Mouse (Mus musculus) adrenal gland, adult 2 months (tissue): Measurements from ENCODE around the gene Smpd3. TPM values are rescaled to one million over a fixed set of nuclear protein-coding genes. Genes with fewer than 3 reads are reported as not detected.

Experiments used
- DNase-seq: peaks from one replicate; pipeline ENCODE4 v3.0.0; 2021
- polyA plus RNA-seq: library from polyadenylated mRNA; depleted of rRNA; stranded (reverse); fragments of >200 nt; gene quantifications from 2 replicates; pipeline ENCODE4 v1.2.3, GENCODE M21; 2012
- total RNA-seq, 2 experiments: library from RNA; stranded (reverse); gene quantifications; 2 replicates each; pipeline ENCODE4 v1.2.3; 2021

Smpd3 gene
- total and polyA plus RNA-seq, 3 experiments: 5.4 to 13.7 (median 6.4) TPM

DNA sequence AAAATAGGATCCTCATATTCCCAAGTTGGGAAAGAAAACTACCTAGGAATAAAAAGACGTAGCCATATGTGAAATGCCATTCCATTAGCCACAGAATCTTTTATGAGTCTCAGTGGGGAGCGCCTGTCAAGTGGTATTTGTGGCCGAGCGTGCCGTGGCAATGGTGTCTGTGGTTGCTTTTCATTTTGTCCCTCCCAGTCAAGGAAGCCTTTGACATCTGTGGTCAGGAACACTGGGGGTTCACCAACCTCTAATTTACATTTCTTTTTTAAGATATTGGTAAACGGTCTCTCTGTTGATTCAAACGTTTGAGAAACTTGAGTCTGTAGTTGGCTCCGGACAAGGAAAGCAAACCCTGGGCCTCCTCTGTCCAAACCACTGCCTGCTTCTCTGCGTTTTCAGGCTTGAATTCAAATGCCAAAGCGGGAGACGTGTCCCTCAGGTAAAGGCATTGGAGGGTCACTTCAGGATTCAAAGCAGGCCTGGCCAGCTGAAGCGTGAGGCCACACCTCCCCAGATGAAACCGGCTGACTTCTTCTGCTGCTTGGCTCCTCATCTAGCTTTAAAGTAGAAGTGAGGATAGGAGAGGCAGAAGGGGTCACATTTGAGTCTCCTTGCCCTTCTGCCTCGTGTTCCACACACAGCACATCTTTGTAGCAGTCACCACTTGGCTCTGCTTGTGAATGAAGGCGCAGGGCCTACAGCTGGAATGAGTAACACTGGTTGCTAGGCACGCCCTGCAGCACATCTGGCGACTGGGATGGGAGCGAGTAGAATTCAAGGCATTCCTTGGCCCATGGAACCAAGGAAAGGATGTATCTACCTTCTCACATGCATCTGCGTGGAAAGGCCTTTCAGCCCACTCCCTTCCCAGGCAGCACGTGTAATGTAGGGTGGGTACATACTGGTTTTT lies 45.0 kb downstream of the Smpd3 start:
- no peak for DNase-seq

- no peak for DNase-seq
These were observed 48.3 kb downstream of the Smpd3 start for GRCm38 (mm10) chr8:106289464-106289863.

GRCm38 (mm10) chr8:106288732-106289131 lies 49.1 kb downstream of the Smpd3 start:
- DNase-seq: no peak

DNA sequence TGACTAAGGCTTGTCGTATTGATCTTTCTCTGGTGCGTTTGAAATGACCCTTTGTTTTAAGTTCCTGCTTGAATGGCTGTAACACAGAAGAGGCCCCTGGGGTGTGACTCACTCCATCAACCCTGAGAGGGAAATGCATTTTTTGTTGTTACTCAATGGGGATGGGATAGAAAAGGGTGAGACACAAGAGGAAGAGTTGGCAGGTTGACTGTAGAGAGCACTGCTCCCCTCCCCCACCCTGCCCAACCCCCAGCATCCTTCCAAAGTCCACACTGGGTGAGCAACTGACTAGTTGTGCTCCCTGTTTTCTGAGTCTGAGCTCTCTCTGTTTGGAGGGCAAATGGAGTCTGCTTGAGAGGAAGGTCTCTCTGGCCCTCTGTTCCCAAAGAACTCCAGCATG lies 50.3 kb downstream of the Smpd3 start:
- DNase-seq: no peak

- DNase-seq: no peak
These were observed 56.9 kb downstream of the Smpd3 start for GRCm38 (mm10) chr8:106280844-106281243.

DNA sequence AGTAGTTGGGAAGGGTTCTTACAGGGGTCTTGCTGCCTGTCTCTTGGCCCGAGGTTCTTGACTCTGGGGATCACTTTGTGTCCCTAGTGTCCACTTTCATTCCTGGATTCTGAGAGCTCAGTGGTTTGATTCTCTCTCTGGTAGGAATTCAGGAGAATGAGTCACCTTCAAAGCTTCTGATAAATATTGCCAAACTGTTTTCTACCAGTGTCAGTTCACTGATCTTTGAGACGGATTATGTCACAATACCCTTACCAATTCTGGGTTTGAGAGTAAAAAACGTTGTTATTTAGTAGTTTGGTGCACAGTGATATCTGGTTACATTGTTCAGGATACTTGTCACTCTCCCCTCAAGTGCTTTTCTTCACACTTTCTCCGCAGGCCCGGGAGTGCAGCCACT lies 57.6 kb downstream of the Smpd3 start:
- DNase-seq: no peak

- no peak for DNase-seq
These were observed 59.3 kb downstream of the Smpd3 start for GRCm38 (mm10) chr8:106278367-106279042.

DNA sequence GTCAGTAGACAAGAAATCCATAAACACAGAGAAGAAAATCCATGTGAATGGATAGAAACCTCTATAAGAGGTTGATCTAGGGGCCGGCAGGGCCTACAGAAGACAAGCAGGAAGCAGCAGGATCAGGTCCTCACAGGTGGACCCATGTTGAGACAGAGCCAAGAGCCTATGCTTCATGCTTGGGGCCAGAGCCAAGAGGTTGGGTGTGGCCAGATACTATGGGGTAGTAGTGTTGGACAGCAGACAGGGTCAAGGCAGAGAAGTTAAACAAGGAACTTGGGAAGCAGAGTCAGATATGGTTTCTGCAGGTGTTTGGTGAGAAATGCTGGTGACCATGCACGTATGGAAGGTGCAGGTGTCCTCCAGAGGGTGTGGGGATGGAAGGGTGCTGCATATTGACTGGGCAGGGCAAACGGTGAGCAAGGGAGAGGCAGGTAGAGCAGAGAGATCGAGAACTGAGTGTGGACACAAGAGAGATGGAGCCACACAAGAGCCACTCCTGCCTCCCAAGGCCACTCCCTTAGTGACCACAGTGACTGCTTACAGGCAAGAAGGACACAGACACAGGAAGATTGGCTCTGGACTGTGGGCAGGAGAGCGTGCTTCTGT lies 61.0 kb downstream of the Smpd3 start:
- DNase-seq: no peak

GRCm38 (mm10) chr8:106273468-106273867 lies 64.3 kb downstream of the Smpd3 start:
- no peak for DNase-seq

GRCm38 (mm10) chr8:106271378-106271777 lies 66.4 kb downstream of the Smpd3 start:
- DNase-seq: no peak

DNA sequence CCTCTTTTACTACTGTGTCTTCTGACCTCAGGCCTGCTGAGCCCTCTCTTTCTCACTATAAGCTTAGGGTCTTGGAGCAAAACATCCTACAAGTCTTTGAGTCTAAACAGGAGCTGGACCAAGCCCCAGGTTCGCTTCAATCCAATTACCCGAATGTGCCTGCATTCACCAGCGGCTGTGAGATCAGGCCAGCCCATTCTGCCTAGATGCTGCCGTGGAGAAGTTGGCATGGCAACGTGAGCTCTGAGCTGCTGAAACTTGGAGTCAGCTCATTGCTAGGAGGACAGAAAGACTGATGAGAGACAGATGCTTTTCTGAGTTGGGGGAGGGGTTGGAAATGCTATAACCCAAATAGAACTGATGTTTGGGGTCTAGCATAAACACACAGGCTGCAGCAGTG lies 67.0 kb downstream of the Smpd3 start:
- no peak for DNase-seq

- no peak for DNase-seq
These were observed 69.0 kb downstream of the Smpd3 start for GRCm38 (mm10) chr8:106268710-106269346.

DNA sequence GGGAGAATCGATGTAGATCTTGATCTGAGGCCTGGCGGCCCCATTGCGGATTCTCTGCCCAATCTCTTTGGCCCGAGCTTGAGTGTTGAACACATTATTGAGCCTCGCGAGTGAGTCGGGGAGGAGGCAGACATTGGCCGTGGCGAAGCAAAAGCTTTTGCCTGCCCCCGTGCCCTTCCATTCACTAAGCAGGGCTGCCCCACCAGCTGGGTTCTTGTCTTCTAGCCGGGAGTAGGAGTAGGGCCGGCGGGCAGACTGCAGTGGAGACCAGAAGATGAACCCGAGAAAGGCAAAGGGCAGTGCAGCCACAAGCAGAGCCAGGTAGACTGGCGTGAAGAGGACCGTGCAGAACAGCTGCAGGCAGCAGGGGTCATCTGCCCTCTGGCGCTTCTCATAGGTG lies 72.4 kb downstream of the Smpd3 start:
- no peak for DNase-seq

GRCm38 (mm10) chr8:106263928-106264327 lies 73.9 kb downstream of the Smpd3 start:
- no peak for DNase-seq

DNA sequence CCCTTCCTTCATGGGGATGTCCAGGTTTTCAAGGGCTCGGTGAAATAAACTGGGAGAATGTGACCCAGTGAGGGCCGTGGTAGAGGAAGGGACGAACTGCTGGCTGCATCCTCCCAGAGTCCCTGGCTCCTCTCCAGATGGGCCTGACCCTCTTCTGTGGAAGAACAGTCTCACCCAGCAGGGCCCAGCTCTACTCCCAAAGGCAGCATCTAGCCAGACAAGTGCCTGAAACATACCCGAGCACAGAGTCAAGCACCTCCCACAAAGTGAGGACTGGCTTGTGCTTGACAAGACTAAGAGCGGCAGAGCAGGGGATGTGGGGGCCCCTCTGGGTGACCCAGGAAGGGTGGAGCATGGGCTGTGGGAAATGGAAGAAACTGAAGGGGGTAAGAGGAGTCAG lies 75.4 kb downstream of the Smpd3 start:
- DNase-seq: no peak

DNA sequence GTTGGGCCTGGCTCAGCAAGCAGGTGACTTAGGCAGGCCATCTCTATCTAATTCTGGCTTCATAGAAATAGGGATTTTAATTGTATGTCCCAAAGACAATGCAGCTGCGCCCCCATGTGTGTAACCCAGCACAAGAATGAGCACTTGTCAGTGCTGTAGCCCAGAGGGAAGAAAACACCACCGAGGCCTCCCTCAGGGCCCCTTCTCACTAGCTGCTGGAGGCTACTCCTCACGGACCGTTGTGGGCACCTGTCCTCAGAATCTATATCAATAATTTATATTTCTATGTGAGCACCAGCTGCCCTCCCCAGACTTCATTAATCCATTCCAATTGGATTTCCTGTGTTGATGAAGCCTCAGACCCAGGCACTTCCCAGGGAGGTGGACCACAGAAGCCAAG lies 76.9 kb downstream of the Smpd3 start:
- DNase-seq: no peak

DNA sequence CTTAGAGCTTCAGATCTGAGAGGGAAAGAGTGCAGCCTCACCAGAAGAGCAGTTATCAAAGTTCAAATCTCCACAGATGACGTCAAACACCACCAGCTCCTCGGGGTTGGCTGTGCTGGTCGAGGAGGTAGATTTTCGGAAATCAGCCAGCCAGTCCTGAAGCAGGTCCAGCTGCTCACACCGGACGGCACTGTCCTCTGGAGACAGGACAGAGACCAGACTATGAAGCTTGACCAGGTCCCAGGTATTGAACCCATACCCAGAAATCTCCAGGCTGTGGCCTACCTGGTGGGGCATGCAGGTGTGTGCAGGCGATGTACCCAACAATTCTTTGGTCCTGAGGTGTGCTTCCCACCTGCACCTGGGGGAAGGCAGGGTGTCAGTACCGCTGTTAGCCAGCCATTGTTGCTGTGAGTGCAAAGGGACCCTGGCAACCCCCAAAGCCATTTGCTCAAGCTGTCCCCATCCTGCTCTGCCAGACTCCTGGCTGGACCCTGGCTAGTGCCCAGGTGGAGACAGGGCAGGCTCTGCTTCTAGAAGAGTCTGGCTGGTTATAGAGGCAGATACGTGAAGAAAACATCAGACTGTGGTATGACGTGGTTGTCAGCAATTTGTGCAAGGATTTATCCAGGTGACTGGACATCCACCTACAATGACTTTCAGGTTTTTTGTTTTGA lies 78.1 kb downstream of the Smpd3 start:
- DNase-seq: no peak

DNA sequence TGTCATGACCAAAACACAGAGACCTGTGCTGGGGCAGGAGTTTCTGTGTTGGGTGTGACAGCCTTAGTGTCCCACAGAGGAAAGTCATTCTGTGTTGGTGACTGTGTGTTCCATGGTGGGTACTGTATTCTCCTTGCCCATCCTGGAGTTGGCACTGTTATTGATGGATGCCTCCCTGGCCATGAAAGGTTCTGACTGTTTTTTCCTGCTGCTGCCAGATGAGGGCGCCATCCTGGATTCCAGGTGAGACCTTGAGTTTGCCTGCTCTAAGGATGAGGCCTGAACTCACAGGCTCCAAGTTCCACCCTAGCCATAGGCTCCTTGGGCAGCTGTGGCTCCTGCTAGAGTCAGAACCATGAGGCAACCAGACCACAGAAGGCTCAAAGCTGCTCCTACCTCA lies 79.6 kb downstream of the Smpd3 start:
- no peak for DNase-seq

DNA sequence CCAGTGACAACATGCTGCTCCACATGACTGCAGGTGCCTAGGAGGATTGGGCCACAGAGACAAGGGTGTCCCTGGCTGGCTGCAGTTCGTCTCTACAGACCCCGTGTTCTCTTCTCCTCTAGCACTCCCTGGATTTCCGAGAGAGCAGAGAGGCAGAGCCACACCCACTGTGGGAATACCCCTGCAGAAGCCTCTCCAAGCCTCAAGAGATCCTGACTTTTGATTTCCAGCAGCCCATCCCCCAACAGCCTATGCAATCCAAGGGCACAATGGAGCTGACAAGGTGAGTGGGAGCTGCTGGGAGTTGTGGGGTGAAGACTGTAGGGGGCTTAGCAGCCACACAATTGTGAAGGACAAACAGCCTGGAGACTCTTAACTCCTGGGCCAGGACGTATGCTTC lies 87.6 kb downstream of the Smpd3 start:
- DNase-seq: no peak

DNA sequence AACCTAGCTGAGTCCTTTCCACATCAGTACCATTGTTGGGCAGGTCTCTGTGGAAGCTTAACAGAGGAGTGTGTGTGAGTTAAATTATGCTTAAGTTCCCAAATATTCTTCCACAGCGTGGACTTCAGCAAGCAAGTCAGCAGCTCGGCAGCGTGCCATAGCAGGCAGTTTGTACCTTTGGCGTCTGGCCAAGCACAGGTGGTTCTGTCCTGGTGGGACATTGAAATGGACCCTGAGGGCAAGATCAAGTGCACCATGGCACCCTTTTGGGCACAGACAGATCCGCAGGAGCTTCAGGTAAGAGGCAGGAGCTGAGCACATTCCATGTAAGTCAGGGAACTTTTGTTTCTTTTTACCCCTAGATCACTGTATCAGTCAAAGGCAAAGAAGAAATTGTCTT lies 100.7 kb downstream of the Smpd3 start:
- DNase-seq: no peak

DNA sequence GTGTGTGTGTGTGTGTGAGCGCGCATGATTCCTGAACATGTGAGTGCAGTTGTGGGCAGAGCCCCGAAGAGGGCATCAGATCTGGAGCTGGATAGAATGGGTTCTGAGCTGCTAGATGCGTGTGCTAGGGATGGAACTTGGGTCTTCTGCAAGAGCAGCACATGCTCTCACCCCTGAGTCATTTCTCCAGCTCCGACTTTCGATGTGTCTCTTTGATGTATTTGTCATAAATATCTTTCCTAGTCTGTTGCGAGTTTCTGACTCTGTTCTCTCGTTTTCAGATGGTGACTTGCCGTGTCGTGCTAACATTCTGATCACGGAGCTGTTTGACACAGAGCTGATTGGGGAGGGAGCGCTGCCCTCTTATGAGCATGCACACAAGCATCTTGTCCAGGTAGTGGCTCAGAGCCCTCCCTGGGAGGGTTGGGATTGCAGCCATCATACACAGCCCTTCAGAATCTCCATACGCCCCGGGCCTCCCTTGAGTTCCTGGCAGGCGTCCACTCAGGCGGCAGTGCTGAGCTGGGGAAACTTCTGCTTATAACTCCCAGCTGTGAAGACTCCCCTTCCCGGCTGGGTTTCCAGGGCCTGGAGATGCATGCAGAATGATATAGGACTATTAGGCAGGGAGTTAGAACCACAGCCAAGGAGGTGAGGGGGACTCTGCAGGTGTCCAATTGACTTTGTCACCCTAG lies 103.1 kb downstream of the Smpd3 start:
- DNase-seq: no peak
